Mouse (Mus musculus) thymus, adult 2 months (tissue): ENCODE data around the gene Kmt2e.

ENCODE experiments used
- CTCF ChIP-seq: fragments of 200-500 bp; IDR thresholded peaks from 2 replicates; pipeline ENCODE4 v1.5.1; 2012; ENCODE audit warnings: mild to moderate bottlenecking, control low read depth, low read length, moderate library complexity, borderline replicate concordance; ENCODE audit not compliant: control insufficient read depth, poor library complexity, insufficient read depth; ENCODE audit errors: extremely low read depth
- POLR2A ChIP-seq: fragments of 200-500 bp; IDR thresholded peaks from 2 replicates; pipeline ENCODE4 v1.6.1; 2012; ENCODE audit warnings: mild to moderate bottlenecking, low read length, control low read depth, moderate library complexity; ENCODE audit not compliant: control insufficient read depth, poor library complexity, insufficient read depth; ENCODE audit errors: extremely low read depth

DNA sequence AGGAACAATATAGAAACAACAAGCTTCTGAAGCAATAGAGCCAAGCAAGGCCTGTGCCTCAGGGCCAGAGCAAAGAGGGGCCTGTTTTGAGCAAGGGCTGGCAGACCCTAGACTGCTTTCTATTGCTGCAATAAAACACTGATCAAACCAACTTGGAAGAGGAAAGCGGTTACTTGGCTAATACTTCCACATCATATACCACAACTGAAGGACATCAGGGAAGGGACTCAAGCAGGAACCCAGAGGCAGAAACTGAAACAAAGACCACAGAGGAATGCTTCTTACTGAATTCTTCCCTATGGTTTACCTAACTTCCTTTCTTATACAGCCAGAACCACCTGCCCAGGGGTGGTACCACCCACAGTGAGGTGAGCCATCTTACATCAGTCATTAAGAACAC lies 87.4 kb downstream of the Kmt2e start:
- TF ChIP-seq CTCF (no peak), POLR2A (no peak)
